22 mouse cellular contexts compared by ENCODE assay signal in the genomic region with DNA sequence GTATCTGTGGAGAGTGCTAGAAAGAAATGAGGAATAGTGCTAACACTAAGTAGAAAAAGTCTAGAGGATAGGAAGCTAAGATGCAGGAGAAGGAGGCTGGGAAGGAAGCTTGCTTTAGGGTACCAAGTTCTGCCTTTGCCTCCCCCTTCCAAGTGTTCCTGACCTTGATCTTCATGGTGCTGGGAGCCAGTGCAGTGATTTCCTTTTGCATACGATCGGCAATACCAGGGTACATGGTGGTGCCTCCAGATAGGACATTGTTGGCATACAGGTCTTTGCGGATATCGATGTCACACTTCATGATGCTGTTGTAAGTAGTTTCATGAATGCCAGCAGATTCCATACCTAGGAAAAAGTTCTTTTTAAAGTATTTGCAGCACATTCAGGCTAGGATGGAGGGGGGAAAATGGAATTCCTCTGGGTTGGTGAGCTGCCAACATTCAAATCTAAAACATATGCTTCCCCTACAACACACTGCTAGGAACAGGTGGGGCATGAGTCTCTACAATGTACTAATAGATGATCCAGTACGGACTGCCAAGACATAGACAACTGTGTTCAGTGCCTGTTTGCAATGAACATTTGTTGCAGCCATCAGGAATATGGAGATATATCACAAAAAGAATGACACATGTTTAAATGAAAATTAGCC. TPM values are rescaled to one million over a fixed set of nuclear protein-coding genes. Genes with fewer than 3 reads are reported as not detected.
A peak's percentile ranks its signal among the peaks of the same experiment; 100 is the strongest.
DNase-seq lines count a peak whose midpoint lies in the region; ATAC-seq and TF ChIP-seq lines count a peak whose summit lies in the region.
"Had no signal": no experiment of that assay in that cellular context is flagged by ENCODE, and none has a peak within 500 bp of the region (broad histone marks: within the 10 kb centered on the region; RNA-seq: fewer than 3 reads in every experiment).

No protein-coding gene starts in this region.

- peaks cover 15% of the 10 kb centered on the region for H3K36me3 ChIP-seq in heart, adult 2 months (ENCODE audit: control insufficient read depth, insufficient read depth, low read length)
- H3K36me3 ChIP-seq in heart, embryonic 16.5 days (ENCODE audit: control insufficient read depth, insufficient read depth): peaks cover 9% of the 10 kb centered on the region; the same call in 1 of the 2 replicates
- H3K36me3 ChIP-seq: embryonic facial prominence, embryonic 15.5 days; G1E; liver, embryonic 15.5 days; neural tube, embryonic 13.5 days had no signal

- H3K27me3 ChIP-seq in heart, adult 2 months (ENCODE audit: control insufficient read depth, insufficient read depth, low read length): no peaks in the 10 kb centered on the region
- no peaks in the 10 kb centered on the region for H3K27me3 ChIP-seq in heart, embryonic 16.5 days (ENCODE audit: control insufficient read depth, insufficient read depth, low read length)
- H3K27me3 ChIP-seq: embryonic facial prominence, embryonic 15.5 days; liver, embryonic 15.5 days; neural tube, embryonic 13.5 days had no signal

- intact Hi-C loops in heart, adult 2 months (cut with DNase I): no loop called here
- intact Hi-C loops in heart, postnatal 14 days (cut with DNase I): loop anchor here (2.0 to 5.0 kb wide), 2 partner anchors 73 to 181 kb away; no protein-coding TSS in a partner anchor

- H3K9ac ChIP-seq in heart, adult 2 months (ENCODE audit: low read depth, low read length): peak overlapping the region; percentile 47; the same call in 1 of the 2 replicates
- peak overlapping the region; percentile 84 for H3K9ac ChIP-seq in heart, embryonic 16.5 days (ENCODE audit: low read length)
- H3K9ac ChIP-seq: embryonic facial prominence, embryonic 15.5 days; liver, embryonic 15.5 days; neural tube, embryonic 13.5 days had no signal

- TF ChIP-seq EP300 in heart, adult 2 months (IDR thresholded peaks at IDR 0.05; ENCODE audit: insufficient read depth, low read depth, low read length): peak; percentile 55; the same call in 1 of the 2 replicates

- peak overlapping the region; percentile 69 for H3K4me2 ChIP-seq in heart, embryonic 16.5 days (ENCODE audit: low read depth, low read length)
- H3K4me2 ChIP-seq: embryonic facial prominence, embryonic 15.5 days; liver, embryonic 15.5 days; neural tube, embryonic 13.5 days had no signal

- H3K4me3 ChIP-seq in heart, adult 2 months: peak overlapping the region; percentile 9; the same call in 1 of the 2 replicates
- H3K4me3 ChIP-seq in heart, embryonic 16.5 days (ENCODE audit: low read length): peak overlapping the region; percentile 58
- H3K4me3 ChIP-seq: embryonic facial prominence, embryonic 15.5 days; liver, embryonic 15.5 days; neural tube, embryonic 13.5 days had no signal

- 49% methylated on average over 5 of the region's 5 CpGs for WGBS in heart, adult 2 months
- 49% methylated on average over 5 of the region's 5 CpGs for WGBS in heart, embryonic 16.5 days

- peak; percentile 66 for TF ChIP-seq POLR2A in heart, adult 2 months (IDR thresholded peaks at IDR 0.05; ENCODE audit: insufficient read depth, low read depth, low read length)

- ATAC-seq in heart, embryonic 16.5 days (replicated peaks; ENCODE audit: extremely low read depth, insufficient read depth, low FRiP score): no peak
- ATAC-seq: hindbrain, embryonic 16.5 days had no signal

- DNase-seq in heart, adult 2 months: no peak
- no peak for DNase-seq in heart, postnatal 14 days
- peak; percentile 34 for DNase-seq in 3T3-L1 (ENCODE audit: low read depth, low spot score)
- DNase-seq in brain, adult 2 months (ENCODE audit: low read depth, low spot score): peak; percentile 12
- no peak for DNase-seq in gastrocnemius, postnatal 4 days (ENCODE audit: low spot score in 2 of 2)
- no peak for DNase-seq in right cerebral cortex, postnatal 25 days
- DNase-seq: adrenal gland, postnatal 10 days; cerebellum, postnatal 25 days; gastrocnemius, postnatal 36 days; kidney, adult 11 months; kidney, postnatal 14 days; left cerebral cortex, postnatal 4 days; lung, postnatal 14 days; right cerebral cortex, postnatal 4 days had no signal

- H3K79me2 ChIP-seq in heart, adult 2 months (replicated peaks; ENCODE audit: control insufficient read depth, insufficient read depth, low read length): no peaks in the 10 kb centered on the region

- no peaks in the 10 kb centered on the region; the same call in 1 of the 2 replicates for H3K4me1 ChIP-seq in heart, adult 2 months (ENCODE audit: control insufficient read depth, insufficient read depth, low read length)
- no peaks in the 10 kb centered on the region for H3K4me1 ChIP-seq in heart, embryonic 16.5 days (ENCODE audit: control insufficient read depth, insufficient read depth, low read length)
- H3K4me1 ChIP-seq: embryonic facial prominence, embryonic 15.5 days; liver, embryonic 15.5 days had no signal

- H3K9me3 ChIP-seq in heart, embryonic 16.5 days (replicated peaks; ENCODE audit: control insufficient read depth, low read length): no peaks in the 10 kb centered on the region
- H3K9me3 ChIP-seq: embryonic facial prominence, embryonic 15.5 days; G1E; liver, embryonic 15.5 days; neural tube, embryonic 13.5 days had no signal

- no peak for TF ChIP-seq CTCF in heart, adult 2 months (IDR thresholded peaks at IDR 0.05)

- H3K27ac ChIP-seq in heart, adult 2 months: no peak overlapping the region; the same call in 1 of the 2 replicates
- peak overlapping the region; percentile 98 for H3K27ac ChIP-seq in heart, embryonic 16.5 days (ENCODE audit: low read length)
- H3K27ac ChIP-seq: embryonic facial prominence, embryonic 15.5 days; liver, embryonic 15.5 days; neural tube, embryonic 13.5 days had no signal

RNA-seq across cellular contexts. Expression of gene Actc1, which starts 5.3 kb away (rescaled TPM):
- over 10,000 TPM in 1 of 2 experiments, 1,000 to 10,000 TPM in 1; 9,778 to 11,260 TPM for total RNA-seq in heart, adult 2 months (2021)
- 24,627 and 41,572 TPM in 2 replicates for polyA plus RNA-seq in heart, adult 2 months (2012; rRNA removed)
- total RNA-seq in heart, postnatal 14 days (2021): over 10,000 TPM; 15,903 to 17,925 TPM
- polyA plus RNA-seq in heart, embryonic 16.5 days (2015; fragmentation: Nextera tagmentation; extraction: Ambion mirVana): 15,141 and 15,377 TPM in 2 replicates
- total RNA-seq in gastrocnemius, postnatal 4 days (2021): 1,000 to 10,000 TPM; 1,701 to 2,460 TPM
- total RNA-seq: G1E; layer of hippocampus, postnatal 25 days; left cerebral cortex, postnatal 4 days; megakaryocyte-erythroid progenitor cell, adult 5-6 weeks had no signal
- polyA plus RNA-seq: G1E had no signal

RNA-seq across cellular contexts. Expression of gene Gjd2, which starts 34.7 kb away (rescaled TPM):
- total RNA-seq in heart, adult 2 months (2021): not detected
- polyA plus RNA-seq in heart, adult 2 months (2012; rRNA removed): 0.06 TPM in 1 of 2 replicates, not detected in the other
- total RNA-seq in heart, postnatal 14 days (2021): not detected
- polyA plus RNA-seq in heart, embryonic 16.5 days (2015; fragmentation: Nextera tagmentation; extraction: Ambion mirVana): 0.07 TPM in 1 of 2 replicates, not detected in the other
- under 1 TPM in 1 of 2 experiments, not detected in 1; 0.15 TPM for total RNA-seq in gastrocnemius, postnatal 4 days (2021)
- total RNA-seq: G1E; gastrocnemius, postnatal 36 days; megakaryocyte-erythroid progenitor cell, adult 5-6 weeks had no signal
- polyA plus RNA-seq: G1E; liver, embryonic 15.5 days had no signal

Comparison
In these comparisons a context has a peak if more than half of its experiments do, and no peak if none do; other contexts are left out.
1. DNase-seq: peak in 3T3-L1 (single experiment) and brain, adult 2 months (single experiment); none in heart, adult 2 months (0 of 2), heart, postnatal 14 days (0 of 2), gastrocnemius, postnatal 4 days (0 of 2) and right cerebral cortex, postnatal 25 days (single experiment).